Mouse (Mus musculus) olfactory bulb, adult 2 months (tissue): ENCODE results near the gene Tbxas1.

Experiments used
- CTCF ChIP-seq: fragments of 200-500 bp; IDR thresholded peaks from 2 replicates; pipeline ENCODE4 v1.5.1; 2012; ENCODE audit warnings: low read depth, mild to moderate bottlenecking, low read length, moderate library complexity; ENCODE audit not compliant: insufficient read depth
- POLR2A ChIP-seq: fragments of 200-500 bp; IDR thresholded peaks from 2 replicates; pipeline ENCODE4 v1.6.1; 2012; ENCODE audit warnings: mild to moderate bottlenecking, low read depth, low read length, moderate library complexity; ENCODE audit not compliant: insufficient read depth

GRCm38 (mm10) chr6:39030714-39031113 is 155.5 kb downstream of the Tbxas1 start:
- no peak for TF ChIP-seq CTCF
- TF ChIP-seq POLR2A, result no peak
